23 mouse cellular contexts compared by ENCODE assay signal in the genomic region with DNA sequence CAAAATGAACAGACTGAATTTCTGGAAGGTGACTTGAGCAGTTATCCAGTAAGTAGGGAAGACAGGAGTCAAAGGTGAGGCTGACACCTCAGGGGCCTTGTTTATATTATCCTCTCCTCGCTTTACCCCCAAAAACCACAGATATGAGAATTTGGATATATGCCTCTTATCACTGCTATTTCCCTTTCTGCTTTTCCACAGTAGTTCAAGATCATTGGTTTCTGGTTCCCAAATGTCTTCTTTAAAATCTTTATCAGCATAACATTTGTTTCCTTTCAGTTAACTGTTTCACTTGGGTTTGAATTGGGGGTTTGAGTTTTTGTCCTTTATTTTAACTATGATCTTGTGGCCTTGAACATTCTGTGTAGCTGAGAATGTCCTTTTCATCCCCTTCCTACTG. TPM values are rescaled to one million over a fixed set of nuclear protein-coding genes. Genes with fewer than 3 reads are reported as not detected.
"Had no signal": no experiment of that assay in that cellular context is flagged by ENCODE, and none has a peak within 500 bp of the region (broad histone marks: within the 10 kb centered on the region; RNA-seq: fewer than 3 reads in every experiment).

No protein-coding gene starts in this region.

- H3K9ac ChIP-seq: heart, embryonic 12.5 days; hindbrain, embryonic 13.5 days; hindbrain, embryonic 15.5 days; limb, embryonic 12.5 days; liver, embryonic 13.5 days had no signal

- DNase-seq: gastrocnemius, adult 2 months; gastrocnemius, postnatal 10 days; gastrocnemius, postnatal 25 days; heart, adult 18-20 months; heart, postnatal 10 days; kidney, adult 18-20 months; kidney, adult 8-10 months; kidney, postnatal 10 days; kidney, postnatal 25 days; kidney, postnatal 4 days; liver; liver, embryonic 13.5 days had no signal

- ATAC-seq: hindbrain, postnatal 0 days; intestine, postnatal 0 days had no signal

- H3K36me3 ChIP-seq: heart, embryonic 10.5 days; heart, embryonic 12.5 days; hindbrain, embryonic 13.5 days; hindbrain, embryonic 15.5 days; limb, embryonic 10.5 days; limb, embryonic 12.5 days; liver, embryonic 13.5 days had no signal

- H3K4me2 ChIP-seq: heart, embryonic 12.5 days; hindbrain, embryonic 13.5 days; hindbrain, embryonic 15.5 days; limb, embryonic 12.5 days; liver, embryonic 11.5 days; liver, embryonic 13.5 days had no signal

- H3K4me1 ChIP-seq: heart, embryonic 10.5 days; heart, embryonic 12.5 days; hindbrain, embryonic 13.5 days; hindbrain, embryonic 15.5 days; limb, embryonic 10.5 days; limb, embryonic 12.5 days; liver, embryonic 13.5 days had no signal

- H3K27me3 ChIP-seq: heart, embryonic 12.5 days; hindbrain, embryonic 13.5 days; hindbrain, embryonic 15.5 days; limb, embryonic 12.5 days; liver, embryonic 13.5 days had no signal

- H3K27ac ChIP-seq: gastrocnemius, adult 2 months; heart, embryonic 10.5 days; hindbrain, embryonic 13.5 days; hindbrain, embryonic 15.5 days; hindbrain, postnatal 0 days; layer of hippocampus, adult 2 months; left cerebral cortex, adult 2 months; limb, embryonic 10.5 days; limb, embryonic 12.5 days; liver, embryonic 13.5 days had no signal

- H3K9me3 ChIP-seq: heart, embryonic 10.5 days; heart, embryonic 12.5 days; hindbrain, embryonic 13.5 days; hindbrain, embryonic 15.5 days; limb, embryonic 10.5 days; limb, embryonic 12.5 days; liver, embryonic 13.5 days had no signal

- H3K4me3 ChIP-seq: gastrocnemius, adult 2 months; heart, embryonic 10.5 days; heart, embryonic 12.5 days; hindbrain, embryonic 13.5 days; hindbrain, embryonic 15.5 days; layer of hippocampus, adult 2 months; left cerebral cortex, adult 2 months; limb, embryonic 10.5 days; limb, embryonic 12.5 days; liver, embryonic 13.5 days had no signal

RNA-seq across cellular contexts. Expression of a gene that starts 47.8 kb away (rescaled TPM):
- polyA plus RNA-seq: liver, embryonic 13.5 days had no signal
